Mouse (Mus musculus) heart, adult 2 months (tissue): ENCODE measurements at regions not wholly inside any gene's neighbourhood (a gene's known extent, or its start where the extent isn't known, plus 50 kb on each side); places are given as distances from the start of the nearest gene placed in this dataset.

Experiments
- DNase-seq, 2 experiments: peaks; one replicate each; pipeline ENCODE4 v3.0.0; 2021
- H3K27ac ChIP-seq: fragments of 200-600 bp; 2 replicates; pipeline ENCODE4 v1.8.1; 2022
- H3K27me3 ChIP-seq: fragments of 200-500 bp; 2 replicates; pipeline ENCODE4 v1.6.1; 2012; ENCODE audit warnings: mild to moderate bottlenecking, low read length, inconsistent platforms, mixed read lengths; ENCODE audit not compliant: control insufficient read depth, insufficient read depth
- H3K36me3 ChIP-seq: fragments of 200-500 bp; 2 replicates; pipeline ENCODE4 v1.6.1; 2012; ENCODE audit warnings: low read length, inconsistent platforms; ENCODE audit not compliant: control insufficient read depth, insufficient read depth
- H3K4me1 ChIP-seq: fragments of 200-500 bp; 2 replicates; pipeline ENCODE4 v1.6.1; 2011; ENCODE audit warnings: low read length; ENCODE audit not compliant: control insufficient read depth, insufficient read depth
- H3K4me3 ChIP-seq: fragments of 200-600 bp; 2 replicates; pipeline ENCODE4 v1.8.1; 2022
- H3K79me2 ChIP-seq: fragments of 200-500 bp; replicated peaks from 2 replicates; pipeline ENCODE4 v1.6.1; 2012; ENCODE audit warnings: mild to moderate bottlenecking, inconsistent platforms, low read length, moderate library complexity, mixed read lengths; ENCODE audit not compliant: control insufficient read depth, insufficient read depth
- H3K9ac ChIP-seq: fragments of 200-500 bp; 2 replicates; pipeline ENCODE4 v1.6.1; 2012; ENCODE audit warnings: low read depth, mild to moderate bottlenecking, control low read depth, inconsistent platforms, low read length, mixed read lengths
- CTCF ChIP-seq: fragments of 200-600 bp; IDR thresholded peaks from 2 replicates; pipeline ENCODE4 v1.8.1; 2022; ENCODE audit warnings: antibody characterized with exemption, mild to moderate bottlenecking, moderate library complexity
- EP300 ChIP-seq: fragments of 200-500 bp; IDR thresholded peaks from 2 replicates; pipeline ENCODE4 v1.6.1; 2011; ENCODE audit warnings: low read depth, low read length, control low read depth; ENCODE audit not compliant: insufficient read depth
- POLR2A ChIP-seq: fragments of 200-500 bp; IDR thresholded peaks from 2 replicates; pipeline ENCODE4 v1.6.1; 2011; ENCODE audit warnings: mild to moderate bottlenecking, low read depth, low read length, control low read depth; ENCODE audit not compliant: insufficient read depth
- WGBS: fragments of 180-500 bp; shearing (Covaris S2); methylation state at CpG from one replicate; pipeline ENCODE4 v1.1.7; 2018; 5-methylcytosine and 5-hydroxymethylcytosine counted together
- intact Hi-C: fragments of 180-260 bp; cut with DNase I; formaldehyde crosslinking; loops from one replicate; pipeline ENCODE4 v1.15.1; 2025

DNA sequence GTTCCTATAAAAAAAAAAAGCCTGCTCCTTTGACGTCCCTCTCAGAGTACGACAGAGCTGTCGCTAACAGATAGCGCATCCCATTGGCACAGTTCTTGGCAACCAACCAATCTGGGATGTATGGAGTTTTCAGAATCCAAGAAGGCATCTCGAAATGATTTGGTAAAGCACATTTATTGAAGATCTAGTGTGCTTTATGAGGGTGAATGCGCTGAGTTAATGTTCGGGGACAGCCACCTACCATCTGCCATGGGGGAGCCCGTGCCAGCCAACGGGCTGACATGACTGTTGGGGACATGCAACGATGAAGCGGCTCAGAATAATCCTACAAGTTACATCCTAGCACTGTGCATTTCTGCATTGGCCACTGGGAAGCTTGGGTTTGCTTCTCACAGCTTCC lies 208.4 kb upstream of the Fam19a5 start:
- no peak overlapping the region for H3K4me3 ChIP-seq
- H3K27me3 ChIP-seq = no peaks in the 10 kb centered on the region
- no peak overlapping the region for H3K9ac ChIP-seq
- H3K36me3 ChIP-seq = no peaks in the 10 kb centered on the region
- intact Hi-C loops = no loop called here
- no peaks in the 10 kb centered on the region; the same call in 1 of the 2 replicates for H3K4me1 ChIP-seq
- no peak for DNase-seq
- H3K27ac ChIP-seq = no peak overlapping the region
- H3K79me2 ChIP-seq = no peaks in the 10 kb centered on the region
- TF ChIP-seq POLR2A (no peak), CTCF (no peak), EP300 (no peak)
- 88% methylated on average over 11 of the region's 11 CpGs for WGBS

GRCm38 (mm10) chr15:87339904-87340303 lies 204.2 kb upstream of the Fam19a5 start:
- no peaks in the 10 kb centered on the region for H3K36me3 ChIP-seq
- no peak overlapping the region for H3K9ac ChIP-seq
- 29% methylated on average over 3 of the region's 3 CpGs for WGBS
- intact Hi-C loops = no loop called here
- no peaks in the 10 kb centered on the region for H3K79me2 ChIP-seq
- no peak for TF ChIP-seq CTCF
- TF ChIP-seq POLR2A = no peak
- no peak for TF ChIP-seq EP300
- H3K27me3 ChIP-seq = no peaks in the 10 kb centered on the region
- no peak overlapping the region for H3K4me3 ChIP-seq
- H3K27ac ChIP-seq = no peak overlapping the region; the same call in 1 of the 2 replicates
- no peak for DNase-seq
- H3K4me1 ChIP-seq = no peaks in the 10 kb centered on the region; the same call in 1 of the 2 replicates

GRCm38 (mm10) chr15:87342656-87343055 lies 201.4 kb upstream of the Fam19a5 start:
- no peak for TF ChIP-seq EP300
- no peak for TF ChIP-seq CTCF
- TF ChIP-seq POLR2A = no peak
- Histone ChIP-seq H3K79me2 (no peaks in the 10 kb centered on the region), H3K36me3 (no peaks in the 10 kb centered on the region), H3K4me3 (no peak overlapping the region), H3K27me3 (no peaks in the 10 kb centered on the region), H3K9ac (no peak overlapping the region), H3K4me1 (no peaks in the 10 kb centered on the region; the same call in 1 of the 2 replicates), H3K27ac (no peak overlapping the region)
- 60% methylated on average over 1 of the region's 1 CpGs for WGBS
- DNase-seq = no peak
- intact Hi-C loops = no loop called here

GRCm38 (mm10) chr15:87345826-87346225 lies 198.3 kb upstream of the Fam19a5 start:
- intact Hi-C loops = no loop called here
- WGBS = 59% methylated on average over 3 of the region's 3 CpGs

GRCm38 (mm10) chr15:87349533-87350247 lies 194.4 kb upstream of the Fam19a5 start:
- Histone ChIP-seq H3K9ac (no peak overlapping the region), H3K79me2 (no peaks in the 10 kb centered on the region), H3K27ac (no peak overlapping the region), H3K4me3 (no peak overlapping the region), H3K36me3 (no peaks in the 10 kb centered on the region), H3K27me3 (no peaks in the 10 kb centered on the region), H3K4me1 (no peaks in the 10 kb centered on the region)
- intact Hi-C loops = no loop called here
- DNase-seq = no peak
- TF ChIP-seq CTCF (no peak), POLR2A (no peak), EP300 (no peak)
- WGBS = 67% methylated on average over 11 of the region's 11 CpGs

More at GRCm38 (mm10) chr15:87345826-87346225, 198.3 kb upstream of the Fam19a5 start:
- Histone ChIP-seq H3K36me3 (no peaks in the 10 kb centered on the region), H3K4me1 (no peaks in the 10 kb centered on the region), H3K27me3 (no peaks in the 10 kb centered on the region), H3K4me3 (no peak overlapping the region), H3K79me2 (no peaks in the 10 kb centered on the region), H3K9ac (no peak overlapping the region), H3K27ac (no peak overlapping the region)
- TF ChIP-seq CTCF (no peak), POLR2A (no peak), EP300 (no peak)
- no peak for DNase-seq

GRCm38 (mm10) chr15:87352812-87353211 lies 191.3 kb upstream of the Fam19a5 start:
- H3K4me1 ChIP-seq = no peaks in the 10 kb centered on the region
- H3K9ac ChIP-seq = no peak overlapping the region
- no peaks in the 10 kb centered on the region for H3K27me3 ChIP-seq
- intact Hi-C loops = no loop called here
- H3K36me3 ChIP-seq = no peaks in the 10 kb centered on the region
- no peak overlapping the region for H3K4me3 ChIP-seq
- H3K79me2 ChIP-seq = no peaks in the 10 kb centered on the region
- H3K27ac ChIP-seq = no peak overlapping the region
- TF ChIP-seq EP300 (no peak), CTCF (no peak), POLR2A (no peak)
- DNase-seq = no peak
- WGBS = 50% methylated on average over 8 of the region's 8 CpGs
